Mouse (Mus musculus) hindbrain, postnatal 0 days (tissue): ENCODE results near the gene Slc38a7. TPM values are rescaled to one million over a fixed set of nuclear protein-coding genes. Genes with fewer than 3 reads are reported as not detected.
"Not testable (repeated sequence)": the region's sequence is repeated elsewhere in the genome, so short reads cannot be mapped to it uniquely, and the experiment has no call there.

Experiments used
- ATAC-seq: fragments of 200-750 bp; cut with Nextera tagmentation; 2 replicates; pipeline ENCODE4 v1.8.0; 2017; ENCODE audit warnings: mild to moderate bottlenecking, moderate TSS enrichment, moderate library complexity
- DNase-seq: peaks from one replicate; pipeline ENCODE4 v3.0.0-alpha.2; 2015; ENCODE audit warnings: low spot score
- H3K27ac ChIP-seq: fragments of 300-500 bp; sonication (generic); 2 replicates; pipeline ENCODE4 v1.5.1; 2014; ENCODE audit warnings: mild to moderate bottlenecking
- H3K27me3 ChIP-seq: fragments of 300-500 bp; sonication (generic); 2 replicates; pipeline ENCODE4 v1.6.1; 2014; ENCODE audit warnings: low read length, mixed read lengths; ENCODE audit not compliant: insufficient read depth
- H3K36me3 ChIP-seq: fragments of 300-500 bp; sonication (generic); 2 replicates; pipeline ENCODE4 v1.6.1; 2014; ENCODE audit warnings: low read length, mixed read lengths; ENCODE audit not compliant: insufficient read depth
- H3K4me1 ChIP-seq: fragments of 300-500 bp; sonication (generic); 2 replicates; pipeline ENCODE4 v1.6.1; 2014; ENCODE audit warnings: antibody characterized with exemption, low read length, mixed read lengths; ENCODE audit not compliant: insufficient read depth
- H3K4me2 ChIP-seq: fragments of 300-500 bp; sonication (generic); 2 replicates; pipeline ENCODE4 v1.6.1; 2014; ENCODE audit warnings: low read depth, mild to moderate bottlenecking, low read length, moderate library complexity, mixed read lengths
- H3K4me3 ChIP-seq: fragments of 300-500 bp; sonication (generic); 2 replicates; pipeline ENCODE4 v1.5.1; 2014; ENCODE audit warnings: low read length
- H3K9ac ChIP-seq: fragments of 300-500 bp; sonication (generic); replicated peaks from 2 replicates; pipeline ENCODE4 v1.6.1; 2014; ENCODE audit warnings: mild to moderate bottlenecking, low read length, moderate library complexity, mixed read lengths
- H3K9me3 ChIP-seq: fragments of 300-500 bp; sonication (generic); 2 replicates; pipeline ENCODE4 v1.6.1; 2016; ENCODE audit warnings: low read length, mixed read lengths
- CTCF ChIP-seq: IDR thresholded peaks from 2 replicates; pipeline ENCODE4 v1.5.1; 2016; ENCODE audit warnings: antibody characterized with exemption, control low read depth, low read depth
- WGBS: fragments of 180-500 bp; shearing (Covaris S2); extraction: QIAGEN DNeasy Blood & Tissue Kit; methylation state at CpG from one replicate; pipeline ENCODE4 v1.1.7; 2014; 5-methylcytosine and 5-hydroxymethylcytosine counted together
- polyA plus RNA-seq: library from polyadenylated mRNA; unstranded; fragments of >200 nt; fragmentation: Nextera tagmentation; extraction: Ambion mirVana; gene quantifications from 2 replicates; pipeline ENCODE4 v1.2.1, GENCODE M21; 2015
- total RNA-seq: library from RNA; depleted of rRNA; stranded (reverse); fragments of >200 nt; gene quantifications from 2 replicates; pipeline ENCODE4 v1.2.3, GENCODE M21; 2014

Gene Slc38a7
- total and polyA plus RNA-seq, 2 experiments from 2014 or later: 21.6 to 35.6 TPM

- no peak for TF ChIP-seq CTCF
- DNase-seq (no peak), ATAC-seq (no peak)
- 90% methylated on average over 4 of the region's 4 CpGs for WGBS
- H3K4me1 ChIP-seq: no peaks in the 10 kb centered on the region
- no peak overlapping the region for H3K4me2 ChIP-seq
- H3K27ac ChIP-seq: no peak overlapping the region
- H3K4me3 ChIP-seq: no peak overlapping the region
- H3K9me3 ChIP-seq: no peaks in the 10 kb centered on the region
- peaks cover 9% of the 10 kb centered on the region; the same call in 1 of the 2 replicates for H3K36me3 ChIP-seq
- no peaks in the 10 kb centered on the region for H3K27me3 ChIP-seq
- H3K9ac ChIP-seq: no peak overlapping the region
Observed at GRCm38 (mm10) chr8:95879823-95880222, 26.5 kb upstream of the Slc38a7 start.

GRCm38 (mm10) chr8:95878176-95878962 is 25.0 kb upstream of the Slc38a7 start:
- WGBS: 35% methylated on average over 12 of the region's 12 CpGs
- DNase-seq (peak; percentile 74), ATAC-seq (peak; percentile 51; the same call in 1 of the 2 replicates)
- Histone ChIP-seq H3K4me2 (peak overlapping the region; percentile 52), H3K36me3 (peaks cover 19% of the 10 kb centered on the region; the same call in 1 of the 2 replicates), H3K27me3 (no peaks in the 10 kb centered on the region), H3K4me1 (no peaks in the 10 kb centered on the region), H3K9me3 (no peaks in the 10 kb centered on the region), H3K9ac (no peak overlapping the region; the same call in 1 of the 2 replicates), H3K4me3 (peak overlapping the region; percentile 25), H3K27ac (peak overlapping the region; percentile 20; the same call in 1 of the 2 replicates)
- no peak for TF ChIP-seq CTCF

- Histone ChIP-seq H3K27me3 (no peaks in the 10 kb centered on the region), H3K27ac (no peak overlapping the region), H3K4me1 (no peaks in the 10 kb centered on the region), H3K36me3 (peaks cover 41% of the 10 kb centered on the region), H3K4me2 (no peak overlapping the region), H3K4me3 (no peak overlapping the region), H3K9me3 (no peaks in the 10 kb centered on the region), H3K9ac (no peak overlapping the region)
- DNase-seq (no peak), ATAC-seq (no peak)
- no peak for TF ChIP-seq CTCF
- 96% methylated on average over 7 of the region's 7 CpGs for WGBS
Observed at GRCm38 (mm10) chr8:95875270-95875669, 21.9 kb upstream of the Slc38a7 start.

- DNase-seq (no peak), ATAC-seq (no peak)
- no peaks in the 10 kb centered on the region for H3K9me3 ChIP-seq
- H3K4me2 ChIP-seq: no peak overlapping the region
- no peaks in the 10 kb centered on the region for H3K4me1 ChIP-seq
- H3K27me3 ChIP-seq: no peaks in the 10 kb centered on the region
- WGBS: 94% methylated on average over 16 of the region's 16 CpGs
- no peak for TF ChIP-seq CTCF
- H3K27ac ChIP-seq: no peak overlapping the region
- peaks cover 67% of the 10 kb centered on the region for H3K36me3 ChIP-seq
- H3K4me3 ChIP-seq: no peak overlapping the region
- H3K9ac ChIP-seq: no peak overlapping the region
Observed at GRCm38 (mm10) chr8:95871690-95872089, 18.4 kb upstream of the Slc38a7 start.

GRCm38 (mm10) chr8:95864851-95865250 is 11.5 kb upstream of the Slc38a7 start:
- DNase-seq, H3K9me3 ChIP-seq, H3K4me1 ChIP-seq, H3K4me2 ChIP-seq, H3K9ac ChIP-seq, H3K27ac ChIP-seq, ATAC-seq, H3K27me3 ChIP-seq, H3K4me3 ChIP-seq: not testable (repeated sequence)
- peaks cover 42% of the 10 kb centered on the region for H3K36me3 ChIP-seq
- WGBS: 97% methylated on average over 17 of the region's 18 CpGs

GRCm38 (mm10) chr8:95863761-95864440 is 10.6 kb upstream of the Slc38a7 start:
- ATAC-seq: 0 out of 2 replicates have a peak, but pooled peaks have one; percentile 24
- not testable (repeated sequence) for H3K9me3 ChIP-seq, H3K27me3 ChIP-seq, H3K4me3 ChIP-seq, DNase-seq, H3K27ac ChIP-seq, H3K4me1 ChIP-seq, H3K4me2 ChIP-seq, H3K9ac ChIP-seq
- H3K36me3 ChIP-seq: peaks cover 34% of the 10 kb centered on the region
- WGBS: 66% methylated on average over 10 of the region's 11 CpGs
